Mouse (Mus musculus) liver, adult (tissue): ENCODE data around the gene Chchd2.

Experiments
- GATA4 ChIP-seq: IDR thresholded peaks from 2 replicates; pipeline ENCODE4 v1.6.1; 2014; ENCODE audit warnings: mild to moderate bottlenecking, low read length; ENCODE audit not compliant: insufficient replicate concordance

The Chchd2 gene

GRCm38 (mm10) chr5:129886911-129887636, at the start of gene Chchd2:
Gene Chchd2 (minus strand): TSS chr5:129887470.
- no peak for TF ChIP-seq GATA4

- no peak for TF ChIP-seq GATA4
Measured at GRCm38 (mm10) chr5:129936941-129937340, 49.7 kb upstream of the Chchd2 start.

GRCm38 (mm10) chr5:129929924-129930855, 42.9 kb upstream of the Chchd2 start:
- no peak for TF ChIP-seq GATA4

GRCm38 (mm10) chr5:129925933-129926332, 38.7 kb upstream of the Chchd2 start:
- TF ChIP-seq GATA4, result no peak

GRCm38 (mm10) chr5:129924820-129925452, 37.7 kb upstream of the Chchd2 start:
- no peak for TF ChIP-seq GATA4

GRCm38 (mm10) chr5:129921972-129922371, 34.7 kb upstream of the Chchd2 start:
- no peak for TF ChIP-seq GATA4

- TF ChIP-seq GATA4, result no peak
Measured at GRCm38 (mm10) chr5:129919320-129919719, 32.0 kb upstream of the Chchd2 start.

GRCm38 (mm10) chr5:129918752-129919151, 31.5 kb upstream of the Chchd2 start:
- no peak for TF ChIP-seq GATA4

- no peak for TF ChIP-seq GATA4
Measured at GRCm38 (mm10) chr5:129918065-129918651, 30.9 kb upstream of the Chchd2 start.

GRCm38 (mm10) chr5:129914024-129914423, 26.8 kb upstream of the Chchd2 start:
- no peak for TF ChIP-seq GATA4

GRCm38 (mm10) chr5:129909591-129909990, 22.3 kb upstream of the Chchd2 start:
- no peak for TF ChIP-seq GATA4

- no peak for TF ChIP-seq GATA4
Measured at GRCm38 (mm10) chr5:129909147-129909546, 21.9 kb upstream of the Chchd2 start.

- TF ChIP-seq GATA4, result no peak
Measured at GRCm38 (mm10) chr5:129908242-129908965, 21.1 kb upstream of the Chchd2 start, which contains the start of gene Nupr1l. Gene Nupr1l (plus strand): TSS chr5:129908540.

GRCm38 (mm10) chr5:129907775-129908174, 20.5 kb upstream of the Chchd2 start:
- TF ChIP-seq GATA4, result no peak
